Mouse (Mus musculus): ENCODE results near the gene Cnot2. TPM values are rescaled to one million over a fixed set of nuclear protein-coding genes. Genes with fewer than 3 reads are reported as not detected.
"Not testable (repeated sequence)": the region's sequence is repeated elsewhere in the genome, so short reads cannot be mapped to it uniquely, and the experiment has no call there.

Cnot2 gene
- total RNA-seq (2021), result 10 to 100 TPM; 60.3 to 66.9 TPM

GRCm38 (mm10) chr10:116581369-116581718, at the start of gene Cnot2:
TSS of gene Cnot2 (minus strand) at chr10:116581511.
- peak; percentile 94 for DNase-seq

- DNase-seq, result no peak
Observed at GRCm38 (mm10) chr10:116628926-116629325, 47.6 kb upstream of the Cnot2 start.

GRCm38 (mm10) chr10:116626009-116626408, 44.7 kb upstream of the Cnot2 start:
- DNase-seq, result no peak

- not testable (repeated sequence) for DNase-seq
Observed at GRCm38 (mm10) chr10:116613250-116613649, 31.9 kb upstream of the Cnot2 start.

- no peak for DNase-seq
Observed at GRCm38 (mm10) chr10:116604905-116605162, 23.5 kb upstream of the Cnot2 start.

- no peak for DNase-seq
Observed at GRCm38 (mm10) chr10:116604081-116604904, 23.0 kb upstream of the Cnot2 start.

- DNase-seq, result no peak
Observed at GRCm38 (mm10) chr10:116599056-116599850, 17.9 kb upstream of the Cnot2 start.

GRCm38 (mm10) chr10:116582738-116583137, 1.4 kb upstream of the Cnot2 start:
- DNase-seq, result peak; percentile 13

GRCm38 (mm10) chr10:116581719-116582481, 589 bp upstream of the Cnot2 start:
- DNase-seq, result peak; percentile 57

GRCm38 (mm10) chr10:116580591-116581358, 536 bp downstream of the Cnot2 start:
- peak; percentile 39 for DNase-seq

- DNase-seq, result no peak
Observed at GRCm38 (mm10) chr10:116579478-116579877, 1.8 kb downstream of the Cnot2 start.

- no peak for DNase-seq
Observed at GRCm38 (mm10) chr10:116578375-116578774, 2.9 kb downstream of the Cnot2 start.

- no peak for DNase-seq
Observed at GRCm38 (mm10) chr10:116577181-116577580, 4.1 kb downstream of the Cnot2 start.

GRCm38 (mm10) chr10:116576071-116576470, 5.2 kb downstream of the Cnot2 start:
- not testable (repeated sequence) for DNase-seq

- no peak for DNase-seq
Observed at GRCm38 (mm10) chr10:116570526-116570925, 10.8 kb downstream of the Cnot2 start.

GRCm38 (mm10) chr10:116568539-116568938, 12.8 kb downstream of the Cnot2 start:
- DNase-seq, result no peak

GRCm38 (mm10) chr10:116567491-116568405, 13.6 kb downstream of the Cnot2 start:
- DNase-seq, result no peak

GRCm38 (mm10) chr10:116566492-116566891, 14.8 kb downstream of the Cnot2 start:
- DNase-seq, result not testable (repeated sequence)

GRCm38 (mm10) chr10:116564828-116565602, 16.3 kb downstream of the Cnot2 start:
- no peak for DNase-seq
